Mouse (Mus musculus) heart, postnatal 14 days (tissue): Measurements from ENCODE around the gene Zfp157. TPM values are rescaled to one million over a fixed set of nuclear protein-coding genes. Genes with fewer than 3 reads are reported as not detected.
A peak's percentile ranks its signal among the peaks of the same experiment; 100 is the strongest.
"Not testable (repeated sequence)": the region's sequence is repeated elsewhere in the genome, so short reads cannot be mapped to it uniquely, and the experiment has no call there.

Source experiments
- DNase-seq, 2 experiments: peaks; one replicate each; pipeline ENCODE4 v3.0.0; 2021 to 2022
- intact Hi-C: fragments of 180-260 bp; cut with DNase I; formaldehyde crosslinking; loops from one replicate; pipeline ENCODE4 v1.15.1; 2025
- long read RNA-seq, 2 experiments: library from polyadenylated mRNA; stranded (forward); transcript quantifications; one replicate each; pipeline ENCODE4 v2.0.0; 2021
- total RNA-seq, 2 experiments: library from RNA; stranded (reverse); gene quantifications; 2 replicates each; pipeline ENCODE4 v1.2.3; 2021

Zfp157 gene
- 1 to 10 TPM; 7.5 TPM for total RNA-seq
- long read RNA-seq, experiment 1, full-length matches to known transcripts, result 6 of 11 reads
- long read RNA-seq, experiment 1, partial matches to known transcripts, result 0 of 11 reads
- long read RNA-seq, experiment 1, other reads (novel, unspliced or antisense), result 5 of 11 reads
- long read RNA-seq, experiment 2, full-length matches to known transcripts, result 6 of 8 reads
- long read RNA-seq, experiment 2, partial matches to known transcripts, result 0 of 8 reads
- long read RNA-seq, experiment 2, other reads (novel, unspliced or antisense), result 2 of 8 reads

DNA sequence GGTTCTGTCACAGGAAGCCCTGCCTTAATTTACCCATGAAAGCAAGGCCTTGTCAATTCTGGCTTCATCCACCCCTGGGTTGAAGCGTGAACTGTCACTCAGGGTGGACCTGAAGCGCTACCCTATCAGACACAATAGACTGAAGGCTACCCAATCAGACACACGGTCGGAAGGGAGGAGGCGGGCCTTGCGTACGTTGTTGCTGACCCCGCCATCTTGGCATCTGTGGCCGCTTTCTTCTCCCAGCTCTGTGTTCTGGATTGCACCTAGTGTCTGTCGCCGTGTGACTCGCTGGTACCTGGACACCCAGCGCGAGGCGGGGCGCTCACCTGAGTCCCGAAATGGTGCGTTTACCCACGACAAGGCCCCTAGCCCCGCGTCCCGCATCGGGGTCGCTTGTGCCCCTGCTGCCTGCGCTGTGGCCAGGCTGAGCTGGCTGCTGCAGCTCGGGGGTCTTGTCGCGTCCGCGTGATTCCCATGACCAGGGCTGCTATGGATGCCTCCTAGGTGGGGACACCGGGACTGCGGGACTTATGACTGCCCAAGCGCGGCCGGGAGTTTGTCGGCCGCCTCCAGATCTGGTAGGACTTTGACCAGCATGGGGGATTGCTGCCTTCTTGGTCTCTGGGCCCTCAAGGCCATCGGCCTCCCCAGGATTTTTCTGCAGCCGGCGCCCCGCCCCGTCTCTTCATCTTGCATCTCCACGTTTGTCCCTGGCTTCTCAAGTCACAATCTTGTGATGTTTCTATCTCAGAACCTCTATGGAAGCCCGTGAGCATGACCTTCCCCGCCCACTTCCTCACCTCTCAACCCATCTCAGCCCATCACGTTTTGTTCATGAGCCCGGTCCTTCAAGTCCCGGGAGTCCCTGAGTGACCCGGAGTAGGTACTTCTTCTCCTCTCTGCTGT is at the start of gene Zfp157:
Zfp157 (plus strand) TSS at position 183 of the 909 bp plus-strand sequence.
- peak; percentile 85 to 88 for DNase-seq
- intact Hi-C loops, result loop anchor here (5.0 kb wide), 1 partner anchor 184 kb away; the partner anchor contains the start of gene Lamtor4

DNA sequence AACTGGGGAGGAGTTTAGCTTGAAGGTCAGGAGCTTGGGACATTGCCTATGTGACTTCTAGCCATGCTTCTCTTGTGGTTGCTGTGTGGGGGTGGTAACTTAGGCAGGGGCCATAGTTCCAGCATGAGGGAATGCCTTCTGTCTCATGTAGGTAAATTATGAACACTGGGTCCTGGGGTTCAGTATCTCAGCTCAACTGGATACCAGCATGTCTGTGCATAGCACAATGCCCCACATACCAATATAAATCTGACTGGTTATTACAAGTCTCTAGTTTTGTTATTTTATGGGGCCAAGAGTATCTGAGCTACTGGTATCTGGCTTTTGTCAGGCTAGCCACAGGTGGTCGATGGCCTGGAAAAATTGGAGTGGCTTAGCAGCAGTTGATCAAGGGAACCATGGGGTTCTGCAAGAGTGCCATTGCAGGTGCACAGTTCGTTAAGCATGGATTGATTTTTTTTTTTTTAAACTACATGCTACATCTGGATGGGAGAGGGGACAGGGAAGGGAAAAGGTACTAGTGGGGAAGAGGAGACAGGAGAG is 43.4 kb upstream of the Zfp157 start:
- DNase-seq, result no peak
- intact Hi-C loops, result no loop called here

DNA sequence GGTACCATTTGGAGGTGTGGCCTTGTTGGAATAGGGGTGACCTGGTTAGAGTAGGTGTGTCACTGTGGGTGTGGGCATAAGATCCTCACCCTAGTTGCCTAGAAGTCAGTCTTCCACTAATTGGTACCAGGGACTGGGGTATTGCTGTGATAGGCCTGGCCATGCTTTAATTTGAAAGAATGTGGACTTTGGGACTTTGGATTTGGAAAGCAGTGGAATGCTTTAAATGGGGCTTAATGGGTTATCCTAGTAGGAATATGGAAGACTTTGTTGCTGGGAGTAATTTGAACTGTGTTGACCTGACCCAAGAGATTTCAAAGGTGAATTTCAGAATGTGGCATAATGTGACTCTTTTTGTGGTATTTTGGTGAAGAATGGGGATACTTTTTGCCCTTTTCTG is 40.8 kb upstream of the Zfp157 start:
- DNase-seq, intact Hi-C loops: not testable (repeated sequence)

DNA sequence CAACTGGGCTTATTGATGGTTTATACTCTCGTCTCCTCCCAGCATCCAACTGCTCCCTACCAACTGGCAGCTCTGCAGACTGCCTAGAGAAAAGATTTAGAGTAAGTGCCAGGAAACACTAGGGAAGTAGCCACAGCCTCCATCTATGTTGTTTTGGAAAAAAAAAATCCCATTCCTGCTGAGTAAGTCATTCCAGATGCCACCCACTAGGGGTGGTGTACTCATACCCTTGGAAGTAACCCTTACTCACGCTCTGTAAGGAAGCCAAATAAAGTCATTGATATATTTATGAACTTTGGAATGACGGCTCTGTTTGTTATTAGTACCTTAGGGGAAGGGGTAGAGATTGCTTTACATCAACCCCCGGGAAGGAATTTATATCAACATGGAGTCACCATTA is 17.1 kb downstream of the Zfp157 start:
- intact Hi-C loops, result no loop called here
- no peak for DNase-seq

DNA sequence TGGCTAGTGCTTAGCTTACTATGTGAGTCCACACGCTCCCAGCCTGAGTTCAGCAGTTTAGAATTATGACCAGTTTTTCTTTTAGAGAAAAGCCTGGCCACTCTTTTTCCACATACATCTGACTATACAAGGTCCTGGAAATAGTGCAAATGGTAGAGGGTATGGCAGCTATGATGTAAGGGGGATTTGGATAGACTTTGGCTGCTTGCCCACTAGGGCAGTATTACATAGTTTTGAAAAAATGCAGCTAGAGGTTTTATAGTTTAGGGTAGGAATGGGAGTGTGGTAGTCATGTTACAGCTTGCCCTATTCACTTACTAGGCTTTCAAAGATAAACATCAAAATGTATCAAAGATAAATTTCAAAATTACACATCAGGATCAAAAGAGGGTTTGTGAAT is 17.8 kb downstream of the Zfp157 start:
- intact Hi-C loops, result no loop called here
- DNase-seq, result no peak

DNA sequence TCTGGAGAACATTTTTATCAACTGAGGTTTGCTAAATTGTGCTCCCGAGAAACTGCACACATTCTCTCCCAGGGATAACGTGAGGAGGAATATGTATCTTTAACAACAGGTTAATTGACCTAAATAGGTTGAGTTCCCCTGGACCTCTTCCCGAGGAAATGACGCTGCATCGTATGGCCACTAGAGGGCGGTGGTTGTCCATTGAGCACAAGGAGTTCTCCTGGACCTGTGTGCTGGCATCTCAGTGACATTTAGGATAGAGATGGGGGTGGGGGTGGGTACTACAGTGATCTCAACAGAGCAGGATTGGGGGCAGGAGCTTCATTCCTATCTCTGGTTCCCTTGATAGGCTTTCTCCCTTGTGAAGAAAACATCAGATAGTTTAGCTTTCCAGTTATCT is 32.3 kb downstream of the Zfp157 start:
- intact Hi-C loops, result loop anchor here (5.0 kb wide), 1 partner anchor 251 kb away; no protein-coding TSS in a partner anchor
- peak; percentile 43 to 71 for DNase-seq

DNA sequence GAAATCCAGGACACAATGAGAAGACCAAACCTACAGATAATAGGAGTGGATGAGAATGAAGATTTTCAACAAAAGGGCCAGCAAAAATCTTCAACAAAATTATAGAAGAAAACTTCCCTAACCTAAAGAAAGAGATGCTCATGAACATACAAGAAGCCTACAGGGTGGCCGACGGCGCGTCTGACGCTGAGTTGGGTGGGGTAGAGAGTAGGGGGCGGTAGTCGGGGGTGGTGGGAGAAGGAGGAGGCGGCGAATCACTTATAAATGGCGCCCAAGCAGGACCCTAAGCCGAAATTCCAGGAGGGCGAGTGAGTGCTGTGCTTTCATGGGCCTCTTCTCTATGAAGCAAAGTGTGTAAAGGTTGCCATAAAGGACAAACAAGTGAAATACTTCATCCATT is 63.3 kb downstream of the Zfp157 start:
- intact Hi-C loops, DNase-seq: not testable (repeated sequence)

Other genes with a start within 250 kb of the Zfp157 start
- 1 to 10 TPM; 2.7 to 3.2 TPM for gene Mblac1, start 247.2 kb upstream of the Zfp157 start, total RNA-seq
- gene Nxpe5, start 215.6 kb upstream of the Zfp157 start, total RNA-seq, result under 1 TPM; 0.71 to 0.98 TPM
- gene Lamtor4, start 186.0 kb upstream of the Zfp157 start, total RNA-seq, result 10 to 100 TPM; 59.2 to 63.4 TPM
- gene BC037034, start 177.4 kb upstream of the Zfp157 start, total RNA-seq, result 1 to 10 TPM; 4.1 to 5.2 TPM
- under 1 TPM; 0.38 to 0.41 TPM for gene Gal3st4, start 168.6 kb upstream of the Zfp157 start, total RNA-seq
- under 1 TPM in 1 of 2 experiments, not detected in 1; 0.05 TPM for gene Gm43720, start 161.5 kb upstream of the Zfp157 start, total RNA-seq
- gene Gpc2, start 161.5 kb upstream of the Zfp157 start, total RNA-seq, result under 1 TPM; 0.26 to 0.51 TPM
- gene Stag3, start 161.2 kb upstream of the Zfp157 start, total RNA-seq, result under 1 TPM; 0.14 to 0.34 TPM
- gene Pvrig, start 99.5 kb upstream of the Zfp157 start, total RNA-seq, result under 1 TPM in 1 of 2 experiments, not detected in 1; 0.27 TPM
- not detected for gene 1700123K08Rik, start 123.2 kb downstream of the Zfp157 start, total RNA-seq
- 10 to 100 TPM; 22.7 to 23.5 TPM for gene Zfp68, start 178.3 kb downstream of the Zfp157 start, total RNA-seq
- 1 to 10 TPM; 4.1 to 4.3 TPM for gene A430033K04Rik, start 181.4 kb downstream of the Zfp157 start, total RNA-seq